ENCODE assay signal across 8 mouse cellular contexts in genomic region chrX:42033111-42033693, GRCm38 (mm10). TPM values are rescaled to one million over a fixed set of nuclear protein-coding genes. Genes with fewer than 3 reads are reported as not detected.
DNase-seq lines count a peak whose midpoint lies in the region; ATAC-seq and TF ChIP-seq lines count a peak whose summit lies in the region.

No protein-coding gene starts in this region.

- H3K27ac ChIP-seq in neural tube, embryonic 15.5 days (replicated peaks), result no peak overlapping the region
- H3K27ac ChIP-seq in kidney, adult 2 months (ENCODE audit: insufficient read depth, low read depth, low read length), result no peak overlapping the region
- peak overlapping the region; percentile 55; the same call in 1 of the 2 replicates for H3K27ac ChIP-seq in limb, embryonic 13.5 days
- peak overlapping the region; percentile 20; the same call in 1 of the 2 replicates for H3K27ac ChIP-seq in midbrain, embryonic 16.5 days (ENCODE audit: low read length)

- peak; percentile 75 for TF ChIP-seq CTCF in kidney, adult 2 months (conservative IDR thresholded peaks at IDR 0.05; ENCODE audit: insufficient read depth, insufficient read length, low read depth, low read length)

- WGBS in neural tube, embryonic 15.5 days, result 43% methylated on average over 8 of the region's 8 CpGs
- WGBS in kidney, adult 2 months, result 21% methylated on average over 8 of the region's 8 CpGs
- WGBS in limb, embryonic 13.5 days, result 40% methylated on average over 8 of the region's 8 CpGs
- 23% methylated on average over 8 of the region's 8 CpGs for WGBS in midbrain, embryonic 16.5 days

- no peaks in the 10 kb centered on the region for H3K4me1 ChIP-seq in neural tube, embryonic 15.5 days
- no peaks in the 10 kb centered on the region for H3K4me1 ChIP-seq in kidney, adult 2 months (ENCODE audit: control insufficient read depth, insufficient read depth, low read length)
- H3K4me1 ChIP-seq in limb, embryonic 13.5 days, result no peaks in the 10 kb centered on the region
- no peaks in the 10 kb centered on the region for H3K4me1 ChIP-seq in midbrain, embryonic 16.5 days (ENCODE audit: control insufficient read depth, insufficient read depth, low read length)

- no peaks in the 10 kb centered on the region for H3K9me3 ChIP-seq in neural tube, embryonic 15.5 days (replicated peaks)
- H3K9me3 ChIP-seq in limb, embryonic 13.5 days, result no peaks in the 10 kb centered on the region
- no peaks in the 10 kb centered on the region for H3K9me3 ChIP-seq in midbrain, embryonic 16.5 days (replicated peaks; ENCODE audit: control insufficient read depth, low read length, poor library complexity, severe bottlenecking)

- no peaks in the 10 kb centered on the region for H3K36me3 ChIP-seq in neural tube, embryonic 15.5 days
- no peaks in the 10 kb centered on the region for H3K36me3 ChIP-seq in kidney, adult 2 months (ENCODE audit: control insufficient read depth, insufficient read depth, low read length)
- H3K36me3 ChIP-seq in limb, embryonic 13.5 days, result no peaks in the 10 kb centered on the region
- no peaks in the 10 kb centered on the region for H3K36me3 ChIP-seq in midbrain, embryonic 16.5 days (ENCODE audit: control insufficient read depth, insufficient read depth, low read length)
- no peaks in the 10 kb centered on the region for H3K36me3 ChIP-seq in splenic B cell, adult 2 months (ENCODE audit: control insufficient read depth, insufficient read depth, low read length, poor library complexity, severe bottlenecking)

- no peak for TF ChIP-seq POLR2A in kidney, adult 2 months (IDR thresholded peaks at IDR 0.05; ENCODE audit: low read depth, low read length)

- no peak overlapping the region for H3K4me3 ChIP-seq in neural tube, embryonic 15.5 days (replicated peaks)
- no peak overlapping the region for H3K4me3 ChIP-seq in kidney, adult 2 months (ENCODE audit: insufficient read depth, low read depth, low read length)
- H3K4me3 ChIP-seq in limb, embryonic 13.5 days, result no peak overlapping the region
- no peak overlapping the region for H3K4me3 ChIP-seq in midbrain, embryonic 16.5 days (ENCODE audit: low read depth, low read length)

- H3K4me2 ChIP-seq in neural tube, embryonic 15.5 days, result no peak overlapping the region
- peak overlapping the region; percentile 25; the same call in 1 of the 2 replicates for H3K4me2 ChIP-seq in limb, embryonic 13.5 days (replicated peaks)
- no peak overlapping the region for H3K4me2 ChIP-seq in midbrain, embryonic 16.5 days (ENCODE audit: low read length)

- H3K27me3 ChIP-seq in neural tube, embryonic 15.5 days (replicated peaks), result no peaks in the 10 kb centered on the region
- no peaks in the 10 kb centered on the region for H3K27me3 ChIP-seq in kidney, adult 2 months (replicated peaks; ENCODE audit: control insufficient read depth, insufficient read depth, low read length)
- H3K27me3 ChIP-seq in limb, embryonic 13.5 days, result no peaks in the 10 kb centered on the region
- H3K27me3 ChIP-seq in midbrain, embryonic 16.5 days (ENCODE audit: control insufficient read depth, insufficient read depth, low read depth, low read length), result no peaks in the 10 kb centered on the region
- no peaks in the 10 kb centered on the region for H3K27me3 ChIP-seq in splenic B cell, adult 2 months (ENCODE audit: control insufficient read depth, insufficient read depth, low read length, poor library complexity, severe bottlenecking)

- peak; percentile 56 for DNase-seq in neural tube, embryonic 10.5 days (ENCODE audit: extremely low spot score, low spot score)
- peak; percentile 66 for DNase-seq in embryo, embryonic 11 days
- DNase-seq in gastrocnemius, postnatal 4 days (ENCODE audit: low spot score in 2 of 2), result peak; percentile 55 to 57
- peak; percentile 79 for DNase-seq in kidney, adult 2 months
- DNase-seq in splenic B cell, adult 2 months (ENCODE audit: low read depth, low spot score), result peak; percentile 73

- no peak overlapping the region for H3K9ac ChIP-seq in neural tube, embryonic 15.5 days (replicated peaks)
- no peak overlapping the region for H3K9ac ChIP-seq in limb, embryonic 13.5 days
- H3K9ac ChIP-seq in midbrain, embryonic 16.5 days (ENCODE audit: low read depth, low read length), result no peak overlapping the region

- no peak for ATAC-seq in neural tube, embryonic 15.5 days (ENCODE audit: low FRiP score)
- ATAC-seq in limb, embryonic 13.5 days (ENCODE audit: low FRiP score, low read depth), result no peak
- 0 out of 2 replicates have a peak, but pooled peaks have one; percentile 39 for ATAC-seq in midbrain, embryonic 16.5 days

RNA-seq across cellular contexts. Expression of gene Xiap, which starts 26.3 kb away (rescaled TPM):
- 11.3 and 12.0 TPM in 2 replicates for polyA plus RNA-seq in neural tube, embryonic 15.5 days (2015; fragmentation: Nextera tagmentation; extraction: Ambion mirVana)
- total RNA-seq in gastrocnemius, postnatal 4 days (2021), result 10 to 100 TPM; 34.2 to 35.8 TPM
- polyA plus RNA-seq in kidney, adult 2 months (2012; rRNA removed), result 7.4 and 10.5 TPM in 2 replicates
- 12.8 and 15.0 TPM in 2 replicates for polyA plus RNA-seq in limb, embryonic 13.5 days (2015; fragmentation: Nextera tagmentation; extraction: Ambion mirVana)
- 10.3 and 10.8 TPM in 2 replicates for polyA plus RNA-seq in midbrain, embryonic 16.5 days (2015; fragmentation: Nextera tagmentation; extraction: Ambion mirVana)

Comparison
In these comparisons a context has a peak if more than half of its experiments do, and no peak if none do; other contexts are left out.
1. H3K27ac ChIP-seq: peak in limb, embryonic 13.5 days (single experiment) and midbrain, embryonic 16.5 days (single experiment); none in neural tube, embryonic 15.5 days (single experiment) and kidney, adult 2 months (single experiment).
2. Peak in every context shown above with its lines, with median percentiles within 50 percentile points of each other: DNase-seq.